Mouse (Mus musculus) CH12.LX (cell line): Measurements from ENCODE around the gene Dram2. TPM values are rescaled to one million over a fixed set of nuclear protein-coding genes. Genes with fewer than 3 reads are reported as not detected.

Source experiments
- E2F4 ChIP-seq: IDR thresholded peaks from 2 replicates; pipeline ENCODE4 v1.6.1; 2011; ENCODE audit warnings: low read depth, low read length, improper control_type of control experiment; ENCODE audit not compliant: insufficient replicate concordance
- ETS1 ChIP-seq: conservative IDR thresholded peaks from 2 replicates; pipeline ENCODE4 v1.6.1; 2012; ENCODE audit warnings: low read depth, mild to moderate bottlenecking, inconsistent platforms, low read length, improper control_type of control experiment, moderate library complexity
- GABPA ChIP-seq: IDR thresholded peaks from 2 replicates; pipeline ENCODE4 v1.6.1; 2012; ENCODE audit warnings: low read depth, low read length, improper control_type of control experiment, inconsistent platforms; ENCODE audit not compliant: insufficient replicate concordance
- HCFC1 ChIP-seq: IDR thresholded peaks from 2 replicates; pipeline ENCODE4 v1.6.1; 2012; ENCODE audit warnings: low read depth, mild to moderate bottlenecking, inconsistent platforms, low read length, improper control_type of control experiment
- KAT2A ChIP-seq: IDR thresholded peaks from 2 replicates; pipeline ENCODE4 v1.6.1; 2012; ENCODE audit warnings: low read length, improper control_type of control experiment, inconsistent platforms; ENCODE audit not compliant: insufficient replicate concordance
- POLR2A ChIP-seq: IDR thresholded peaks from 2 replicates; pipeline ENCODE4 v1.6.1; 2011; ENCODE audit warnings: low read depth, mild to moderate bottlenecking, improper control_type of control experiment, low read length
- SIN3A ChIP-seq: IDR thresholded peaks from 2 replicates; pipeline ENCODE4 v1.6.1; 2012; ENCODE audit warnings: low read length, improper control_type of control experiment, inconsistent platforms
- USF2 ChIP-seq: conservative IDR thresholded peaks from 2 replicates; pipeline ENCODE4 v1.6.1; 2011; ENCODE audit warnings: low read depth, low read length, improper control_type of control experiment
- polyA plus RNA-seq: library from polyadenylated mRNA; unstranded; fragments of >175 nt; gene quantifications from 2 replicates; pipeline ENCODE4 v1.2.1, GENCODE M21; 2012; ENCODE audit warnings: low read depth; ENCODE audit not compliant: insufficient read length
- total RNA-seq, 2 experiments: library from RNA; depleted of rRNA; stranded (reverse); fragments of 300-350 nt in 1 of 2; fragments of >200 nt in 1 of 2; gene quantifications; 2 replicates each; pipeline ENCODE4 v1.2.3; 2012 to 2014

The Dram2 gene
- total and polyA plus RNA-seq, 3 experiments: 20.3 to 62.4 (median 51.2) TPM

DNA sequence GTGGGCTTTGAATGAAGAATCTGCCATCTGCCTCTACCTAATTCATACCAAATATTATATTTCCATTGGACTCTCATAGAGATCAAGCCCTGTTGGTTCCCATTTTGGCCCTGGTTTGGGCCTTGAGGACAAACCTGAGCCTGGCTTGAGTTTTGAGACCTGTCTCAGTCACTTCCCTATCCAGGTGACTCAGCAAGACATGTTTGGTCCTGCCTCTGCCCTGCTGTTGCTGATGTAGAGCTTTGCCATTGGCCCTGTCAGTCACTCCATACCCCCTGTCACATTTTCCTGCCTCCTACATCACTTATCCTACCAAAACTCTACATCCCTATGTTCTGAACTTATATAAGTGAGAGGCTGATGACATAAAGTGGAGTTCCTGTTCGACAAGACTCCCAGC, 70.5 kb downstream of the Dram2 start (continued):
- TF ChIP-seq HCFC1: peak; percentile 39; the same call in 1 of the 2 replicates
- TF ChIP-seq SIN3A: no peak
- no peak for TF ChIP-seq E2F4
- TF ChIP-seq USF2: no peak
- TF ChIP-seq POLR2A: no peak
- no peak for TF ChIP-seq GABPA
- TF ChIP-seq ETS1: no peak
- TF ChIP-seq KAT2A: no peak

Other genes with a start within 250 kb of the Dram2 start
- not detected in 2 replicates for gene Chil6, start 141.6 kb upstream of the Dram2 start, total RNA-seq (2012; rRNA removed)
- gene Chil6, start 141.6 kb upstream of the Dram2 start, total RNA-seq (2014; rRNA removed): not detected in 2 replicates
- gene Chil6, start 141.6 kb upstream of the Dram2 start, polyA plus RNA-seq: not detected in 2 replicates
- 23.5 and 30.4 TPM in 2 replicates for gene Dennd2d, start 65.4 kb upstream of the Dram2 start, total RNA-seq (2012; rRNA removed)
- gene Dennd2d, start 65.4 kb upstream of the Dram2 start, total RNA-seq (2014; rRNA removed): 39.3 and 39.8 TPM in 2 replicates
- gene Dennd2d, start 65.4 kb upstream of the Dram2 start, polyA plus RNA-seq: 37.7 and 38.2 TPM in 2 replicates
- 31.3 and 32.7 TPM in 2 replicates for gene Cept1, start within 50 bp of the Dram2 start, total RNA-seq (2012; rRNA removed)
- gene Cept1, start within 50 bp of the Dram2 start, total RNA-seq (2014; rRNA removed): 73.8 and 89.6 TPM in 2 replicates
- gene Cept1, start within 50 bp of the Dram2 start, polyA plus RNA-seq: 24.4 and 27.7 TPM in 2 replicates
- gene Lrif1, start 137.2 kb downstream of the Dram2 start, total RNA-seq (2012; rRNA removed): 11.2 and 11.5 TPM in 2 replicates
- gene Lrif1, start 137.2 kb downstream of the Dram2 start, total RNA-seq (2014; rRNA removed): 38.1 and 42.1 TPM in 2 replicates
- gene Lrif1, start 137.2 kb downstream of the Dram2 start, polyA plus RNA-seq: 25.6 and 30.4 TPM in 2 replicates
- 82.1 and 82.5 TPM in 2 replicates for gene Cd53, start 242.4 kb downstream of the Dram2 start, total RNA-seq (2012; rRNA removed)
- 450 and 467 TPM in 2 replicates for gene Cd53, start 242.4 kb downstream of the Dram2 start, total RNA-seq (2014; rRNA removed)
- gene Cd53, start 242.4 kb downstream of the Dram2 start, polyA plus RNA-seq: 169 and 196 TPM in 2 replicates